Mouse (Mus musculus): ENCODE measurements around the gene Tfap2c.

DNA sequence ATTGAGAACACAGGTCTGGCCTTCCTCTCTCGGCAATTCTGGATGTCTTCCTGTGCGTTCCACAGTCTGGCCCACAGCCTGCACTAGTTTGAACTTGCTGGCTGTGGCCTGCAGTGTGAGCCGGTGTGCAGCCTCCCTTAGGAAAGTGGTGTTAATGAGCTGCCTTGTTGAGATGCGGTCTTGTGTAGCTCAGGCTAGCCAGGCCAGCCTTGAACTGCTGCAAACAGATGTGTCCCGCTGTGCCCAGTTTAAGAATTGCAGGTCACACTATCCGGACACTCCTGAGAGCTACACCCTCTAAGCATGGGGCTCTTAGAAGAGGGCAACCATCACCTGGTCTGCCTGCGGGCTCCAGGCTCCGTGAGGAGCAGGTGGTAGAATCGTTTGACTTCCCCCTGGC lies 18.4 kb downstream of the Tfap2c start:
- TF ChIP-seq POLR2A (IDR thresholded peaks at IDR 0.05; ENCODE audit: low read depth, low read length), result no peak
- no peak for TF ChIP-seq CTCF (IDR thresholded peaks at IDR 0.05; ENCODE audit: extremely low read depth, insufficient read depth, insufficient read length, insufficient replicate concordance)

All from spleen, adult 2 months (tissue).